Mouse (Mus musculus) embryo, embryonic 11 days (tissue): ENCODE results near the gene Spdl1.
"Not testable (repeated sequence)": the region's sequence is repeated elsewhere in the genome, so short reads cannot be mapped to it uniquely, and the experiment has no call there.

ENCODE experiments used
- DNase-seq: peaks from one replicate; pipeline ENCODE4 v3.0.0-alpha.2; 2015

The Spdl1 gene

DNA sequence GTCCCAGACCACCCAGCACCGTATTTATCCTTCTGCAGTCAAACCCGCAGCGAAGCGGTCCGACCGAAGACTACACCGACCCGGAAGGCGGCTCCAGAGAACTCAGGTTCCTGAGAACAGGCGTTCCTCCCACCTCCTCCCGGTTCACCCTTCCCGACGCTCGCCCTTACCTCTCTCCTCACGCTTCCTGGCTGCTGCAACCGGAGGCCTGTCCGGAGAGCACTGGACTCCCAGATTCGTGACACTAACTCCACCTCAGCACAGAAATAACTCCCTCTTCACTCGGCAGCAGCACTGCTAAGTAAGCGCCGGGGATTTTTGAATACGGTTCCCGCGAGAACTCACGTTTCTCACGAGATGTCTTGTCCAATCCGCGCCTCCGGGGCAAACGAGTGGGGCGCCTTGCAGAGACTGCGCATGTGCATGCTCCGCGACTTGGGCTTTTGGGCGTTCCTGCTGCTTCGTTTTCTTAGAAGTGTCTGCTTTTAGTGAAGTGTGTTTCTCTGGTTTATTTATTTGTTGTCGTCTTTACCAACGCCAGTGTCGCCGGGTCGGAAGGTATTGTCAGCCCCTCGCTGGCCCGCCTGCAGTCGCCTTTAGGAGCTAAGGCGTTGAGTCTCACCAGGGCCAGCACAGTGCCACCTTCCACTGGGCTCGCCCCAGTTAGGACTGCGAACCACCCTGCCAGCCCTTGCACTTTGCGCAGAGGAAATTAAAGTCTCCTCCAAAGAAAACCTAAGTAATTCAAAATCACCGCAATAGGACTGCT is at the start of gene Spdl1:
Gene Spdl1, minus strand, starts transcription at position 324 of the 769 bp plus-strand sequence.
- peak; percentile 99 for DNase-seq

DNA sequence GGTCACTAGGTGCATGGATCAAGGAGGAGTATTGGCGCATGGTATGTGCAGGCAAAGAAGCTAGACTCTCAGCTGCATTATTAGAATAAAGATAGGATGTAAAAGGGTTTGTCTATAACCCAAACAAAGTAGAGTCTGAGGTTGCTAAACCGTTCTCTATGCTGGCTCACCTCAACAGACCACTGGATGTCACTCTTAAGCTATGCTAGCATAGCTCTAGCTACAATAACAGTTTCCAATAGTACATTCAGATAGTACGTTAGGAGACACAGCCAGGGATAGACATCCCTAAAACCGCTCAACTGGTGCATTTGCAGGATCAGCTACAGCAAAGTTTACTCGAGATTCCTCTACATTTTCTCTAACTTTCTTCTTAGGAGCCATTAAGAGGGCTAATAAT is 48.1 kb upstream of the Spdl1 start:
- peak; percentile 61 for DNase-seq

DNA sequence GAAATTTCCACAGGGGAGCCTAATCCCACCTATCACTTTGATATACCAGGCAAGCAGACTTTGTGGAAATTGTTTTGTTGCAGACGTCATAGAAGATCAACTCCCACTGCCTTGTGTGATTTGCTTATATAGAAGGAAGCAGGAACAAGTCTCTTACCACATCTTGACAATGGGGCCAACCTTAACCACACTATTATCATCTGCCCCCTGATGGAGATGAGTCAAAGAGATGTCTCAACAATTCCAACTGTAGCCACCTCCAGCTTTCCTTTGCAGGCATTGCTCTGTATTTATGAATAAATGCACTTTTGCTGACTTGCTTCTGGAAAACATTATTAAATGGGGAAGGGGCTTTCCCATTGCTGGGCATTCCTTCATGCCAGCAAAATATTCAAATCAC is 46.2 kb upstream of the Spdl1 start:
- DNase-seq = no peak

DNA sequence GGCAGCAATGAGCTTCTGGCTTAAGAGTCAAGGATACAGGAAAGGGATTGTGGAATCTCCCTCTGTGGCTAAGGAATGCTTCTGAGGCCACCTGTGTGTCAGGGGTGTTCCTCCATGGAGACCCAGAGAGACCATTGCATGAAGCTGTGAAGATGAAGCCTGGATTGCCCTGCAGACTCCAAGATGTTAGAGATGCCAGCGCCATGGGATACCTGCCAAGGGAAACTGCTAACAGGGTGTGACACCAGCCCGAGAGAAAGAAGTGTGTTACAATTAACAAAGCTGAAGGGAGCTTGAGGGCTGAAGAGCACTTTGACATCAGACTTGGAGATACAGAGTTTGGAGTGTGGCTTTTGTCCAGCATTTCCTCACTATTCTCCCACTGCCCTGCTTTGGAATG is 40.4 kb upstream of the Spdl1 start:
- DNase-seq = no peak

DNA sequence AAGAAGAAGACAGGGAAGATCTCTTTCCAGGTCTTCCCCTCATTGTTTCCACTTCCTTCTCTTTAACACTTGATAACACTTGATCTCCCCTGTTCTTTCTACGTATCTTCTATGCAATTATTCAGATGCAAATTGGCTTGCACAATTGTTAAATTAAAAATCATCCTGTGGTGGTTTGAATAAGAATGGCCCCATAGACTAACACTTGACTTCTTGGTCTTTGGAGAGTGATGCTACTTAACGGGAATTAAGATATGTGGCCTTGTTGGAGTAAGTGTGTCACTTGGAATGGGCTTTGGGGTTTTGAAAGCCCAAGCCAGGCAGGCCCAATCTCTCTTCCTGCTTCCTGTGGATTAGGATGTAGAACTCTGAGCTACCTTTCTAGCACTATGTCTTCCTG is 39.0 kb upstream of the Spdl1 start:
- DNase-seq = no peak

DNA sequence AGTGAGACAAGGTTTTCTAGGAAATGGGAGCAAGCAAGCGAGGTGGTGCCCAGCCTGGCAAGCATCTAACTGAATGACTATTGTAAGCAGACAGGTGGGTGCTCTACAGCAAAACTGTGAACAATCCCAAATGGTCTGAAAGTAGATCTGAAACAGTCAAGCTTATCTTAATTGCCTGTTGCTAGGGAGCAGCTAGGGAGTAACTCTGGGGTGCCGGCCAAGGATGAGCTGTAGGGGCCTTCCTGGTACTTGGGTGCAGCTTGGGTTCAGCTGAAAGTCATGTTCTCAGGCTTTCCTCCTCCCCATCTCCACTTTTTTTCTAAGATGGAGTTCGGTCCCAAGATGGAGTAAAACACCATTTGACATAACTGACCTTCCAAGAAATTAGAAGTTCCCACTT is 38.5 kb upstream of the Spdl1 start:
- no peak for DNase-seq

DNA sequence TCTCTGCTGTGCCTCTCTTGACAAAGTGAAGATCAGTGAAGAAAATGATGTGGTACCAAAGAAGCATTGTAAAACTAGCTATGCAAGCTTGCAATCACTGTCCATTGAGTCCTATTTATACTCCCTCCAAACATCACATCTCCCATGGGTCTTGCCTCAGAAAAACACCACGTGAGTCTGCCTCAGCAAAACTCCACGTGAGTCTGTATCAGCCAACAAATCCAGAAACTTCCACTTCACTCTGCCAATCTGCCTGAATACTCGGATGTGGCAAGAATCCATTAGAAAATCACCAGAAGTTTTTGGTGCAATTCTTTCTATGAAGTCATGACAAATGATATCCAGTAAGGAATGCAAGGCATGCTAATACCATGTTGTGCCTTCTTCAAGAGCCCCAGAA is 38.0 kb upstream of the Spdl1 start:
- no peak for DNase-seq

DNA sequence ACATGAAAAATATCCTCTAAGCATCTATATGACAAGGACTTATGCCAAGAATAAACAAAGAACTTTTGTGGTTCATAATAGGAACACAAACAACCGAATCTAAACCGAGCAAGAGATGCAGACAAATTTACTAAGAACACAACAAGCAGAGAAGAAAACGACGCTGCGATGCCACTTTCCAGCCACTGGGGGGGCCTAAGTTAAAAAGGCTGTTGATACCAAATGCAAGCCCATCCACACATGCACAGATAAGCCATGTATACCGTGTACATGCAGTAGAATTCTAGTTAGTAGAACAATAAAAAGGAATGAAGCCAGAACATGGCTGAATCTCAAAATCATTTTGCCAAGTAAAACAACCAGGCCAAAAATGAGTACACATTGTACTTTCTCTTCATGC is 35.2 kb upstream of the Spdl1 start:
- peak; percentile 41 for DNase-seq

DNA sequence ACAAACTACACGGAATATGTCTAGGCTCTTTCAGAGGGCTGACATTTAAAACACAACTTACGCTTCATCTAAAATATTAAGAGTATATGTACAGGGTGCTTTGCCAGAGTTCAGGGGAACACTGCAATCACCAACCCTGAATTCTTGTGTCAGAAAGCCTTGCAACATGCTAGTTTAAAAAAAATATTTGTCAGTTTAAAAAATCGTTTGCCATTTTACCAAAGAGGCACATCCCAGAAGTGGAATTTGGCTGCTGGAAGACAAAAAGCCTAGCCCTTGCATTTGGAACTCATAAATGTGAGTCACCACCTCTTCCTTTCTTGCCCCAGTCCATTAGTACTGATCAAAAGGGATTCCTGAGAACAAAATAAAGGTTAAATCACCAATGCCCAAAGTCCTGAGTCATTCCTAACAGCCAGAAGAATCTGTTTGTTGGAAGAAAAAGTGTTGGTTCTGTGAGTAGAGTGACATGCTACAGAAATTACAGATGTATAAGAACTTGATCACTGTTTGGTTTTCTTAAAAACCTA is 32.4 kb upstream of the Spdl1 start:
- DNase-seq = no peak

DNA sequence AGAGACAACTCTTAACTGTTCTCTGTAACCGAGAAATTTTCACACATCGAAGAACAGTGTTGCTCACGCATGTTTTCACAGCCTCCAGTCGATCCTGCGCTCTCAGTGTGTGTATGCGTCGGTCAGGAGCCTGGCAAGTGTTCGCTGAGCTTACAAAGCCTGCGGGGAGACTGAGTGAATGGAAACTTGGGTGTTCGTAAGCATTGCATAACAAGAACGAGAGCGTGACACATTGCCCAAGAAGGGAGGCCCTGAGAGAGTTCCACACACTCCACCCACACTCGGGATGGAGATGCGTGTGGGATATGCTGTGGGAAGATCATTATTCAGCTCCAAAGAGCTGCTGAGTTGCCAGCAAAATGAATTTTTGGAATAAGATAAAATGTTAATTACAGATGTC is 31.7 kb upstream of the Spdl1 start:
- no peak for DNase-seq

DNA sequence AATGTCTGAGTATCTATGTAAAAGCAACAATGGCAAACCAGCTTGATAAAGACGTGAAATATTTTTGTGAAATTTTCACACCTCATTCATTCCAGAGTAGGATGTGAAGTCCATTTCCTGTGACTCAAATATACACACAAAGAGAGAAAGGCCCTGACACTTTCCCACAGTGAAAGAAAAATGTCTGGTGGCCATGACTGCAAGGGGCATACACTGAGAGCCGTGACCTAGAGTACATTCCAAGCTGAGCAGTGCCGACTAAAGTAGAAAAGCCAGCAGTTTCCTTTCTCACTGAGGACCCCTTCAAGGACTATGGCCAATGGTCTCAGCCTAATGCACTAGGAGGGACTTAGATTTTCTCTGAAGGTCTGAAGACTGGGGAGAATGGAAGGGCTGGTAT is 23.2 kb upstream of the Spdl1 start:
- DNase-seq = no peak

DNA sequence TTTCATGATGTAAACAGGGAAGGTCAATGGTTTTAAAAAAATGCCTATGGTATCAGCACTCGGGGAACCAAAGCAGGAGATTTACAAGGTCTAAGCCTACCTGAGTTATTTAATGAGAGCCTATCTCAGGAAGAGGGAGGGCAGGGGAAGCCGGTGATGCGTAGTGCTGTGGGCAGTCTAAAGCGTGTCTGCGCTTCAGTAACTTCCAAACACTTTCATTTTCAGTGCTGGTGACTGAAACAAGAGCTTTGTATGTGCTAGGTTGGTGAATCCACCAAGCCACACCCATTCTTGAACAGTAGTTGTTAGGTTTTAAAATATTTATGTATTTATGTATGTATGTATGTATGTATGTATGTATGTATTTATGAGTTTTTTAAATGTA is 12.8 kb upstream of the Spdl1 start:
- DNase-seq = no peak

DNA sequence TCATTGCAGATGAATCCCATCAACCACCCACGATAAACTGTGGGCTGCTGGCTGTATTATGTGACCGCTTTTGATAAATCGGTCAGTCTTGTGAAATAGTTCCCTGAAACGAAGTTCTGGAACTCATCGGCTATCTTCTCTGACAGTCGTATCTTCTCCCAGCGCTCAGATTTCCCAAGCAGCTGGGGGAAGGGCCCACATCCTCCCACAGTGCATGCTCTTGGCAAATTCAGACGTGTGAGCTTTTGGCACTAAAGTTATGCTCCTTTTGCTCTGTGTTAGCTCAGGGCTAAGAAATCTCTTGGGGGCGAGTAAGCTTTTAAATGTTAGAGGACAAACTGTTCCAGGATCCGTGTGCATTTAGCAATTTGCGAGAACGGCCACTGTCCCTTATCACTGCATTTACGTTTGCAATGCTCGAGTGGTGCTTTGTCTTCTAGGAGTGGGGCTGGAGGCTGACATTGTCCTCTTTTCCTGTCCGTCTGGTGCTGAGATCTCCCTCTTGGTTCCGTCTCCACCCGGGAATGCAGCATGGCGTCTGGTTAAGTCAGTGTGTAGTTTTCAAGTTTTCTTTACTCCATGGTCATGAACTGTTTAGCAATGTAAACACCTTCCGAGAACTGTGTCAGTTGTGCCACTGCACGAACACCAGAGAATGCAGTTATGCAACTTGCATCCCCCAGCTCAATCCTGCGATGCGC is 12.3 kb upstream of the Spdl1 start:
- DNase-seq = peak; percentile 13

DNA sequence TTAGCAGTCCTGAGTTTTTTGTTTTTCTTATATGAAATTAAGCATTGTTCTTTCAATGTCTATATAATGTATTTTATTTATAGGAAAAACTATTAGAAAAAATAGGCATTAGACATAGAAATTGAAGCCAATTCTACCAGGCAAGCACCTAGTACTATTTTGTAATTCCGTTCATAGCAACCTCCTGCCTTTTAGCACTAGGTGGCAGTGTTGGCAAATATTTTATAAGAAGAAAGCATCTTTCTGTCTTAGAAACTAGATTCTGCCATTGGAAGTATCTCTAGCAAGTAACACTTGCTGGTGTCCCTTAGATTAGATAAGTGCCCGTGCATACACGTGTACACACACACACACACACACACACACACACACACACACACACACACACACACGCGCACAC is 10.1 kb upstream of the Spdl1 start:
- DNase-seq = peak; percentile 85

DNA sequence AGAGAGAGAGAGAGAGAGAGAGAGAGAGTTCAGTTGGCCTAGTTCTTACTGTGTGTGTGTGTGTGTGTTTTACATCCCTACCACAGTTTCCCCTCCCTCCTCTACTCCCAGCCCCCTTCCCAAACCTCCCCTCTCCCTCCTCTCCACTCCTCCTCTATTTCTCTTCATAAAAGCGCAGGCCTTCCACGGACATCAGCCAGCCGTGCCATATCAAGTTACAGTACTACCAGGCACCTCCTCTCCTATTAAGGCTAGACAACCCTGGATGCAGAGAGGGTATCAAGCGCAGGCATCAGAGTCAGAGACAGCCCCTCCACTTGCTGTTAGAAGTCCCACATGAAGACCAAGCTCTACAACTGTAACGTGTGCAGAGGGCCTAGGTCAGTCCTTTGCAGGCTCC is 6.8 kb upstream of the Spdl1 start:
- no peak for DNase-seq

DNA sequence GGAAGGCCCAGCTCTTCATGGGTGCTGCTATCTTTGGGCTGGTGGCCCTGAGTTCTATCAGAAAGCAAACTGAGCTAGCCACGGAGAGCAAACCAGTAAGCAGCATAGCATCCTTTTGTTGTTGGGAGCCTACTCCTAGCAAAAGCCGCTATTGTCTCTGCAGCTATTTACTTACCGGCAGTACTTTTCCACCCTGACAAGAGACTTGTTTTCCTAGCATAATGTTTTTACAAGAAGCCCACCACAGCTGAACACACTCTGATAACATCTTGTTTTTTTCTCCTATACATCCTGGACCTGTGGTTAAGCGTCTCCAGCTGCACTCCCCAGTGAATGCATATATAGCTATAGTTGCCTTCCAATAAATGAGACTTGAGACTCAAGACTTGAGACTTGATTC is 5.6 kb upstream of the Spdl1 start:
- DNase-seq = no peak

DNA sequence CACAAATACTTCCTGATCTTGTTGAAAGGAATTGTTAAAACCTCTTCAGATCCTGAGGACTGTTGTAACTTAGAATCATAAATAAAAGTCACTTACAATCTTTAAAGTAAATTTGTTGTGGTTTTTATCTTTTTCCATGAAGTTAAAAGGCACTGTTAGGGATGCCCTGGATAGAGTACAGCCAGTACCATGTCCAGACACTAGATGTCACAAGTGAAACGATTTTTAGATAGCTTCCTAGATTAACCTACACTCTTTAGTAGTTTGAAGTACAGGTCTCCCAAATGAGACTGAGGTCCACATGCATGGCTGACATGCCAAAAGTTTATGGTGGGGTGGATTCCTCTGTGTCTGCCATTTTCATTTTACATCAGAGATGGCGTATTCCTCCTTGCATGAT is 2.8 kb upstream of the Spdl1 start:
- peak; percentile 40 for DNase-seq

DNA sequence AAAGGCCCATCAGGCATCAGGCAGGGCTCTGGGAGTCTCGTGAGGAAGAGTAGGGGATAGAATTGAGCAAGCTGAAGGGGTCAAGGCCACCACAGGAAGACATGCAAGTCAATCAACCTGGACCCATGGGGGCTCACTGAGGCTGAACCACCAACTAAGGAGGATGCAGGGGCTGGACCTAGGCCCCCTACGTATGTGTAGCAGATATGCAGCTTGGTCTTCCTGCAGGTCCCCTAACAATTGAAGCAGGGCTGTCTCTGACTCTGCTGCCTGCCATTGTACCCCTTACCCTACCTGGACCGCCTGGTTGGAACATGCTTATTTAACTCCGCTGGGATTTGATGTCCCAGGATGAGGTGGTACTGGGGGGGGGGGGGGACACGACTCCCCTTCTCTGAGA is 763 bp downstream of the Spdl1 start:
- DNase-seq = no peak

DNA sequence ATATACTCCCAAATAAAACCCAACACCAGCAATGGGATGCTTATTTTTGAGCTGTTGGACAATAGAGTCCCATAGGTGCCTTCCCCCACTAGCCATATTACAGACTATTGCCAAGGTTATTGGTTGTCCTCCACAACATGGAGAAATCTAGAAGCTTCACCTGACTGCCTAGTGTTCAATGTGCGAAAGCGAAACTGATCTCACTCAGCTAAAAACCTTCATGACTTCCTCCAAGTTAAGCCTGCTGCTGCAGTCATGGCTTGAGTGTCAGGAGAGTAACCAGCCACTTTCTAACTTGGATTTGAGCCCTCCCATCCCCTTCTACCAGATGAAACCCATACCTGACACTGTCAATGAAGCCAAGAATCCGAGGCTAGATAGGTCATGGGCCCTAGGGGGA is 5.6 kb downstream of the Spdl1 start:
- no peak for DNase-seq

DNA sequence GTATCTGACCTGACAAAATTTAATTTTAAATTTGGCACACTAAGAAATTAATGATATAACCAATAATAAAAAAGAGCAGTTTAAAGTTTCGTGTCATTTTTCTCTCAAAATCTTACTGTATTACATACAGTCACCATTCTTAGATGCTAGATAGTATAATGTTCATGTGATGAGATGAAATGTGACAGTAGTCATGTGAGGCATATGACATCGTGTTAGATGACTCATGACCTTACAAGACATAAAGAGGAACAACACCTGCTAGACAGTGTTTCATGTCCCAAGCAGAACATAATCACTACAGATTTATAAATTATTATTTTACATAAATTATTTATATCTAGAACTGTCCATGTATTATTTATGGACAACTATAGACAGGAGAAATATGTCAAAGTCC is 6.5 kb downstream of the Spdl1 start:
- DNase-seq = no peak

DNA sequence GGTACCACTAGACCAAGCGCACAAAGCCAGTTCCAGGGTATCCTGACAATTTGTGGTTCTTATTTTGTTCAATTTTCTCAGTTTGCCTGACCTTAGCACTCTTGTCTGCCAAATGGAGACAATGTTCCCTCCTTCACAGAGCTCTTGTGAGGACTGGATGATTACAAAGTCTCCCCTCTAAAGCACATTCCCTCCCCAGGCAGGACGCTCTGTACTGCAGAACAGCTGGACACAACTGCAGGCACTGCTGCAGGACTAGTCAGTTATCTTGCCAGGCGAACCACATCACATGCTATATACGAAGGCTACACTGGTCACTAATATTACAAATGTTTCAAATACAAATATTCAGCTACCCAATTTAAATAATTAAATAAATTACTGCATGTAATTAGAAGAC is 8.7 kb downstream of the Spdl1 start:
- DNase-seq = no peak

DNA sequence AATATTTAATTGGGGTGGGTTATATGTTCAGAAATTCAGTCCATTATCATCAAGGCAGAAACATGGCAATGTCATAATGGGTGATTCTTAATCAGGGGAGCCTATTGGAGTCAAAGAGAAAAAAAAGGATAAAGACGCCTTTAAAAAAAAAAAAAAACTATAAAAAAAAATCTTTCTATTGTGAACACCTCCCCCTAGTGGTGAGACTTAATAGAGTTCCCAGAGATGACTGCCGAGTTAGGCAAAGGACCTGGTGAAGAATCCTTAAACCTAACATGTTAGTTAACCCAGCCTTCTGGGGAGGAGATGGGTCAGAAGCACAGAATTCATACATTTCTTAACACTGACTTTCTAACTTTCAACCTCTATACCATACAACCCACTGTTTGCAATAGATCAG is 18.7 kb downstream of the Spdl1 start:
- DNase-seq = peak; percentile 67

DNA sequence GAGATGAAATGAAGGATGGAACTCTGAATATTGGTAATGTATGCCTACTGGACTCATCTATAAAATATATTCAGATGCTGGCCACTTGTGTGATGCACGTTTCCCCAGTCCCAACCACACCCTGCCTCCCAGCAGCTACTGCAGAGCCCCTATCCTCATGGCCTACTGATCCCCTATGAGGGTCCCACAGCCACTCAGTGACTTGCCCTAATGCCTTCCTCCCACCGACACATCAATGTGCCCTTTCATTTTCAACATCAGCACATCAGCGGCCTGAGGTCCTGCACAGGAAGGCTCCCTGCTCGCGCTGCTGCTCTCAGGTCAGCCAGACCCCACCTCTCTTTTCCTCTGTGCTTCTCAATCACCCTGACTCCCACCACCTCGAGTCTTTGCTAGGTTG is 19.1 kb downstream of the Spdl1 start:
- DNase-seq = no peak

DNA sequence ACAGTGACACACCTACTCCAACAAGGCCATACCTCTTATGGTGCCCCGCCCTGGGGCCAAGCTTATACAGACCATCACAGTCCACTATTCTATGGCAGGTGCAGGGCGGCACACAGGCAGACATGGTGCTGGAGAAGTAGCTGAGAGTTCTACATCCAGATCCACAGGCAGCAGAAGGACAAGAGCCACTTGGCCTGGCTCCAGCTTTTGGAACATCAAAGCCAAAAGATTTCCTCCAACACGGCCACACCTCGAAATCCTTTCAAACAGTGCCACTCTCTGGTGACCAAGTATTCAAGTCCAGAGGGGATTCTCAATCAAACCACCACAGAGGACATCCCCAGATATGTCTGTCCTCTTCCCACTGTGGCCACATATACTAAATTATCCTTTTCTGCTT is 28.4 kb downstream of the Spdl1 start:
- DNase-seq = not testable (repeated sequence)

DNA sequence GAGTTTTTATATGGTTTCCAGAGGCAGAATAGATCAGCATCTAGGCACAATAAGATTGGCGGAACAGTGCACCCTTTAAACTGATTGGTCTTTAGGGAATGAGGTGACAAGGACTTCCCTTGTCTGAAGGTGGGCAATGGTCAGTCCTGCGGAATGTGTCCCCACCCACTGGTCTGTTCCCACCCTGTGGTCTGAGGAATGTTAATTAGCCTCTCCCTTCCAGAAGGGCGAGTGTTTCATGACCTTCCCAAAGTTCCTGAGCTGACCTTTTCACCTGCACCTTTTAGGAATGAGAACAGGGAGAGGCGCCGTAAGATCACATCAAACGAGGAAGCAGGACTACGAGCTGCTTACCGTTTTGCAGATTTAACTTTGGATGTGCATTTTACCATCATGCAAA is 35.4 kb downstream of the Spdl1 start:
- not testable (repeated sequence) for DNase-seq
